24 mouse cellular contexts compared by ENCODE assay signal in the genomic region with DNA sequence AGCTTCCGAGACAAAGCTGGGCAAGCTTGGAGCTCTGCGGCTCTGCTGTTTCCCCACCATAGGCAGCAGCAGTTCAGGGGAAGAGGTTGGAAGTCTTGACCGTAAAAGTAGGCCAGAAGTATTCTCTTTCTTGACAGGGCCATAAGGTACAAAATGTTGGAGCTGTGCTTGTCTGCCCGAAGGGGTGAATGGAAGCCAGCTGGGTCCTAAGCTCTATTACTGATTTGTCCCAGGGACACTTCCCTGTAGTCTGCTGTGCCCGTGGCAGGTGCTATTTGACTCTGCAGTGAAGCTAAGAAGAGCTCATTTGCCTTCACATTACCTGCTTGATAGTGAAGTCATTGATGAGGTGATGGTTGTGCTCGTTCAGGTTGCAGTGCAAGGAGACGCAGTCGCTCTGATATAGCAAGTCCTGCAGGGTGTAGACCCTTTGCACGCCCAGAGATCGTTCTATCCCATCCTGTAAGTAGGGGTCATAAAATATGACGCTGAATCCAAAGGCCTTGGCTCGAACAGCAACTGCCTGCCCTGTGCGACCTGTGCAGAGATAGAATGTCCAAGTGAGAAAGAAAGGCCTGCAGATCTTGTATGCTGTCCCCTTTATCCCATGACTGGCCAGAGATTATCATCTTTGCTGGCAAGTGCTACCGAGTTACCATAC.
"Had no signal": no experiment of that assay in that cellular context is flagged by ENCODE, and none has a peak within 500 bp of the region (broad histone marks: within the 10 kb centered on the region; RNA-seq: fewer than 3 reads in every experiment).

No protein-coding gene starts in this region.

- DNase-seq: kidney, adult 11 months; kidney, adult 9 months; layer of hippocampus, adult 9-11 months; lung, postnatal 14 days; lung, postnatal 4 days; right cerebral cortex, adult 18-20 months; right cerebral cortex, postnatal 14 days; right cerebral cortex, postnatal 4 days; spleen, adult 18-20 months; thymus, adult 2 months; thymus, postnatal 14 days; thymus, postnatal 4 days had no signal

- ATAC-seq: liver, postnatal 0 days; midbrain, embryonic 15.5 days had no signal

- H3K9ac ChIP-seq: limb, embryonic 12.5 days; limb, embryonic 15.5 days; liver, embryonic 14.5 days; liver, postnatal 0 days; lung, embryonic 15.5 days; midbrain, embryonic 12.5 days; midbrain, embryonic 15.5 days; neural tube, embryonic 12.5 days; neural tube, embryonic 15.5 days; stomach, embryonic 15.5 days had no signal

- H3K4me3 ChIP-seq: layer of hippocampus, adult 2 months; limb, embryonic 12.5 days; limb, embryonic 15.5 days; lung, embryonic 15.5 days; midbrain, embryonic 12.5 days; midbrain, embryonic 15.5 days; neural tube, embryonic 12.5 days; neural tube, embryonic 15.5 days; stomach, embryonic 15.5 days had no signal

- H3K4me2 ChIP-seq: limb, embryonic 12.5 days; limb, embryonic 15.5 days; liver, embryonic 11.5 days; lung, embryonic 15.5 days; midbrain, embryonic 12.5 days; midbrain, embryonic 15.5 days; neural tube, embryonic 12.5 days; neural tube, embryonic 15.5 days; stomach, embryonic 15.5 days had no signal

- H3K27ac ChIP-seq: layer of hippocampus, adult 2 months; limb, embryonic 12.5 days; limb, embryonic 15.5 days; liver, embryonic 14.5 days; lung, embryonic 15.5 days; midbrain, embryonic 12.5 days; midbrain, embryonic 15.5 days; neural tube, embryonic 12.5 days; neural tube, embryonic 15.5 days; stomach, embryonic 15.5 days had no signal

- H3K27me3 ChIP-seq: limb, embryonic 12.5 days; limb, embryonic 15.5 days; lung, embryonic 15.5 days; midbrain, embryonic 12.5 days; midbrain, embryonic 15.5 days; neural tube, embryonic 12.5 days; neural tube, embryonic 15.5 days; stomach, embryonic 15.5 days had no signal

- H3K9me3 ChIP-seq: limb, embryonic 12.5 days; limb, embryonic 15.5 days; lung, embryonic 15.5 days; midbrain, embryonic 12.5 days; midbrain, embryonic 15.5 days; neural tube, embryonic 12.5 days; neural tube, embryonic 15.5 days; stomach, embryonic 15.5 days had no signal

- H3K4me1 ChIP-seq: limb, embryonic 12.5 days; limb, embryonic 15.5 days; lung, embryonic 15.5 days; midbrain, embryonic 12.5 days; neural tube, embryonic 12.5 days; stomach, embryonic 15.5 days had no signal
